Mouse (Mus musculus) hindbrain, embryonic 13.5 days (tissue): ENCODE measurements around the gene Canx. TPM values are rescaled to one million over a fixed set of nuclear protein-coding genes. Genes with fewer than 3 reads are reported as not detected.
"Not testable (repeated sequence)": the region's sequence is repeated elsewhere in the genome, so short reads cannot be mapped to it uniquely, and the experiment has no call there.

Source experiments
- ATAC-seq: fragments of 200-750 bp; cut with Nextera tagmentation; 2 replicates; pipeline ENCODE4 v1.8.0; 2017; ENCODE audit warnings: moderate TSS enrichment; ENCODE audit not compliant: low FRiP score
- H3K27ac ChIP-seq: fragments of 300-500 bp; sonication (generic); 2 replicates; pipeline ENCODE4 v1.5.1; 2015; ENCODE audit warnings: inconsistent platforms, mild to moderate bottlenecking, moderate library complexity
- H3K27me3 ChIP-seq: fragments of 300-500 bp; sonication (generic); 2 replicates; pipeline ENCODE4 v1.6.1; 2015; ENCODE audit warnings: mild to moderate bottlenecking, inconsistent platforms
- H3K36me3 ChIP-seq: fragments of 300-500 bp; sonication (generic); 2 replicates; pipeline ENCODE4 v1.6.1; 2015; ENCODE audit warnings: mild to moderate bottlenecking, inconsistent platforms
- H3K4me1 ChIP-seq: fragments of 300-500 bp; sonication (generic); replicated peaks from 2 replicates; pipeline ENCODE4 v1.6.1; 2015; ENCODE audit warnings: inconsistent platforms
- H3K4me2 ChIP-seq: fragments of 300-500 bp; sonication (generic); 2 replicates; pipeline ENCODE4 v1.6.1; 2015; ENCODE audit warnings: inconsistent platforms, mild to moderate bottlenecking, moderate library complexity
- H3K4me3 ChIP-seq: fragments of 300-500 bp; sonication (generic); 2 replicates; pipeline ENCODE4 v1.5.1; 2015; ENCODE audit warnings: mild to moderate bottlenecking, inconsistent platforms
- H3K9ac ChIP-seq: fragments of 300-500 bp; sonication (generic); 2 replicates; pipeline ENCODE4 v1.6.1; 2015; ENCODE audit warnings: mild to moderate bottlenecking, inconsistent platforms
- H3K9me3 ChIP-seq: fragments of 300-500 bp; sonication (generic); 2 replicates; pipeline ENCODE4 v1.6.1; 2016; ENCODE audit warnings: inconsistent platforms
- WGBS: fragments of 180-500 bp; shearing (Covaris S2); methylation state at CpG from one replicate; pipeline ENCODE4 v1.1.7; 2015; 5-methylcytosine and 5-hydroxymethylcytosine counted together
- polyA plus RNA-seq: library from polyadenylated mRNA; unstranded; fragments of >200 nt; fragmentation: Nextera tagmentation; extraction: Ambion mirVana; gene quantifications from 2 replicates; pipeline ENCODE4 v1.2.1, GENCODE M21; 2015

Canx gene
- polyA plus RNA-seq: 265 and 269 TPM in 2 replicates

DNA sequence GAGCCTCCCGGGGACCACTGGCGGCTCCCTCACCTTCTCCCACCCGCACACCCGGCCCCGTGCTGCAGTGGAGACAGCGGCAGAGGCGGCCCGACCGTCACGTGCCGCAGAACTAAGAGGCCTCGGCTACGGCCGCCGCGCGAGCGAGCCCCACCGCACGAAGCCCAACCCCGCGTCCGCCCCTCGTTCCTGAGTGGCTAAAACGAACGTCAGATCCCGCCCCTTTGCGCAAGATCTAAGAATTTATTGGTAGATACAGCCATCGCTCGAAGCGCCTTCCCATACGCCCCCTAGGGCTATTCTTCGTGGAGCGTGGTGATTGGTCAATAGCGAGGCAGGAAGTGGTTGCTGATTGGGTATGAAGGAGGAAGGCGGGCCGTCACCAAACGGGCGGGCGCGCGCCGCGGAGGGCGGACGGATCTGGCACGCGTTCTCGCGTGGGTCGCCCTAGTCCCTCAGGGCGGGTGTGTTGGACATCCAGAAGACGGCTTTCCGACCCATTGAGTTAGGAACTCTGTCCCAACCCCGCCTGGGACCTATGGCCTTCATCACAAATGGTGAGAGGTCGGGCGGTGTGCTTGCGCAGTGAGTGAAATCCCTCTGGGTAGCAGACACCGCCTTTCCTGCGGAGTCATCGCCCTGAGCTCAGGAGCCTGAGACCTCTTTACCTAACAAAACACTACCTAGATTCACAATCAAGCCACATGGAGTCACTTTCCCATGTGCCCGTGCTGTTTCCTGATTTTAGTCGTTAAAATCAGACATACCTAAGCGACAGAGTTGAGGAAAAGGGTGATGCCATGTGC lies at the start of gene Canx:
Gene Canx, minus strand, starts transcription at position 178 of the 806 bp plus-strand sequence.
- no peaks in the 10 kb centered on the region for H3K27me3 ChIP-seq
- H3K4me1 ChIP-seq: peaks cover 44% of the 10 kb centered on the region
- WGBS: under 1% methylated on average over 64 of the region's 64 CpGs
- peak within 1 kb of the TSS; percentile 78 for H3K4me3 ChIP-seq
- ATAC-seq: peak; percentile 99
- peak within 1 kb of the TSS; percentile 96 for H3K9ac ChIP-seq
- peak within 1 kb of the TSS; percentile 71 for H3K4me2 ChIP-seq
- H3K9me3 ChIP-seq: no peaks in the 10 kb centered on the region
- peak within 1 kb of the TSS; percentile 94 for H3K27ac ChIP-seq
- no peaks in the 10 kb centered on the region for H3K36me3 ChIP-seq

- H3K9me3 ChIP-seq: no peaks in the 10 kb centered on the region
- H3K4me3 ChIP-seq: no peak overlapping the region
- whole genome bisulfite sequencing: 91% methylated on average over 13 of the region's 13 CpGs
- no peak overlapping the region for H3K4me2 ChIP-seq
- no peak overlapping the region for H3K27ac ChIP-seq
- peaks cover 4% of the 10 kb centered on the region for H3K36me3 ChIP-seq
- H3K4me1 ChIP-seq: peaks cover 31% of the 10 kb centered on the region
- H3K9ac ChIP-seq: no peak overlapping the region
- no peak for ATAC-seq
- no peaks in the 10 kb centered on the region for H3K27me3 ChIP-seq
These were observed 49.0 kb upstream of the Canx start for GRCm38 (mm10) chr11:50374286-50375015.

- no peak for ATAC-seq
- Histone ChIP-seq H3K27ac (no peak overlapping the region), H3K9ac (no peak overlapping the region), H3K27me3 (no peaks in the 10 kb centered on the region), H3K4me2 (no peak overlapping the region), H3K4me3 (no peak overlapping the region), H3K36me3 (no peaks in the 10 kb centered on the region), H3K9me3 (no peaks in the 10 kb centered on the region), H3K4me1 (peaks cover 23% of the 10 kb centered on the region)
- 83% methylated on average over 1 of the region's 1 CpGs for WGBS
These were observed 48.1 kb upstream of the Canx start for GRCm38 (mm10) chr11:50373621-50374020.

DNA sequence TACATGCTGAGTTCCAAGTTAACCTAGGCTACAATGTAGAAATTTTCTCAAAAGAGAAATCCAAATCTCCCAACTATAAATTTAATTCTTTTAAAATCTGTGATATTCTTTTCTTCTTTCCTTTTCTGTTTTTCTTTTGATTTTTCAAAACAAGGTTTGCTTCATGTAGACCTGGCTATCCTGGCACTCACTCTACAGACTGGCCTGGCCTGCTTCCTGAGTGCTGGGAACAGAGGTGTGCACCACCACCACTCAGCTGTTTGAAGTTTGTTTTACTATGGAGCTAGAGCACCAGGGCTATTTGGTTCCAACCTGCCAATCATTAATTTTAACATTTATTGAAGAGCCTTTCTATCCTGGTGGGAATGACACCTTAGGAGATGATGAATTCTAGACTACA lies 47.6 kb upstream of the Canx start:
- Histone ChIP-seq H3K27ac (no peak overlapping the region), H3K4me2 (no peak overlapping the region), H3K9ac (no peak overlapping the region), H3K27me3 (no peaks in the 10 kb centered on the region), H3K4me3 (no peak overlapping the region), H3K4me1 (peaks cover 23% of the 10 kb centered on the region), H3K36me3 (no peaks in the 10 kb centered on the region), H3K9me3 (no peaks in the 10 kb centered on the region)
- no peak for ATAC-seq

DNA sequence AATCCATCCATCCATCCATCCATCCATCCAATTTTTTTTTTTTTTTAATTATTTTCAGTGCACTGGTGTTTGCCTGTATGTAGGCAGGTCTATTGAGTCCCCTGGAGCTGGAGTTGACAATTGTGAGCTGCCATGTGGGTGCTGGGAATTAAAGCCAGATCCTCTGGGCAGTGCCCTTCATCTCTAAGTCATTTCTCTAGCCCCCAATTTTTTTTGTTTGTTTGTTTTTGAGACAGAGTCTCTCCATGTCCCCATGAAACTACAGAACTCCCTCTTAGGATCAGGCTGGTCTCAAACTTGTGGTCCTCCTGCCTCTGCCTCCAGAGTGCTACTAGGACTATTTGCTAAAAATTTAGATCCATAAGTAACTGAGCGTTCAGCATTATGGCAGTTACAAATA lies 46.4 kb upstream of the Canx start:
- H3K4me1 ChIP-seq: peaks cover 23% of the 10 kb centered on the region
- no peak for ATAC-seq
- H3K27ac ChIP-seq: peak overlapping the region; percentile 95
- WGBS: 92% methylated on average over 1 of the region's 1 CpGs
- no peaks in the 10 kb centered on the region for H3K36me3 ChIP-seq
- H3K4me2 ChIP-seq: peak overlapping the region; percentile 60
- 0 out of 2 replicates have a peak, but pooled peaks cover 5% of the 10 kb centered on the region for H3K27me3 ChIP-seq
- H3K4me3 ChIP-seq: peak overlapping the region; percentile 39
- peak overlapping the region; percentile 79 for H3K9ac ChIP-seq
- no peaks in the 10 kb centered on the region for H3K9me3 ChIP-seq

DNA sequence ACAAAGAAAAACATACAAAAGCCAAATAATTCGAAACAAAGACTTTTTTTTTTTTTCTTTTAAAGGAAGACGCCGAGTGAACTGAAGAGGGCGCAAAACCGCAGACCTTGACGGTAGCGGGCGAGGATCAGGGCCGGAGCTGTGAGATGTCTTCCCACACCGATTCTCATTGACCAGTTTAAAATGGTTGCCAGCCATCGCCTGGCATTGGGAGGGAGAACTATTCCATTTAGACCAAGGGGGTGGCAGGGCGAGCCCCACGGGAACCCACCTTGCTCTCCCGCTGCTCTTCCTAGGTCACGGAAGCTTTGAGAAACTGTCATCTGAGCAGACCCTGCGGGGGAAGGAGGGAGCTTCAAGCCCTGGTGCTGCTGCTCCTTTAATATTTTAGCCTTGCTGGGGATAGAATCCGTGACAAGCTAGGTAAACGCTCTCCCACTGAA lies 45.9 kb upstream of the Canx start:
- WGBS: 1% methylated on average over 18 of the region's 18 CpGs

GRCm38 (mm10) chr11:50370969-50371368 lies 45.5 kb upstream of the Canx start:
- Histone ChIP-seq H3K9me3 (no peaks in the 10 kb centered on the region), H3K36me3 (no peaks in the 10 kb centered on the region), H3K9ac (peak overlapping the region; percentile 79; the same call in 1 of the 2 replicates), H3K4me3 (peak overlapping the region; percentile 39; the same call in 1 of the 2 replicates), H3K27me3 (0 out of 2 replicates have a peak, but pooled peaks cover 5% of the 10 kb centered on the region), H3K4me1 (peaks cover 15% of the 10 kb centered on the region), H3K4me2 (peak overlapping the region; percentile 60), H3K27ac (peak overlapping the region; percentile 95)
- ATAC-seq: peak; percentile 67; the same call in 1 of the 2 replicates
- WGBS: 56% methylated on average over 4 of the region's 4 CpGs

More for the DNA sequence above, 45.9 kb upstream of the Canx start:
- Histone ChIP-seq H3K9ac (peak overlapping the region; percentile 79), H3K27ac (peak overlapping the region; percentile 95), H3K36me3 (no peaks in the 10 kb centered on the region), H3K4me3 (peak overlapping the region; percentile 39), H3K4me1 (peaks cover 19% of the 10 kb centered on the region), H3K4me2 (peak overlapping the region; percentile 60), H3K27me3 (0 out of 2 replicates have a peak, but pooled peaks cover 5% of the 10 kb centered on the region), H3K9me3 (no peaks in the 10 kb centered on the region)
- ATAC-seq: peak; percentile 73; the same call in 1 of the 2 replicates

- no peak overlapping the region for H3K9ac ChIP-seq
- no peak overlapping the region for H3K4me3 ChIP-seq
- no peak overlapping the region for H3K4me2 ChIP-seq
- WGBS: 92% methylated on average over 5 of the region's 5 CpGs
- H3K9me3 ChIP-seq: no peaks in the 10 kb centered on the region
- no peak overlapping the region for H3K27ac ChIP-seq
- no peaks in the 10 kb centered on the region for H3K36me3 ChIP-seq
- H3K27me3 ChIP-seq: 0 out of 2 replicates have a peak, but pooled peaks cover 7% of the 10 kb centered on the region
- ATAC-seq: no peak
- H3K4me1 ChIP-seq: peaks cover 15% of the 10 kb centered on the region
These were observed 44.0 kb upstream of the Canx start for GRCm38 (mm10) chr11:50369360-50369911.

GRCm38 (mm10) chr11:50367531-50367930 lies 42.1 kb upstream of the Canx start:
- 94% methylated on average over 9 of the region's 9 CpGs for WGBS
- H3K4me2 ChIP-seq: no peak overlapping the region
- H3K4me1 ChIP-seq: peaks cover 15% of the 10 kb centered on the region
- no peak for ATAC-seq
- H3K36me3 ChIP-seq: no peaks in the 10 kb centered on the region
- H3K27me3 ChIP-seq: 0 out of 2 replicates have a peak, but pooled peaks cover 7% of the 10 kb centered on the region
- H3K9ac ChIP-seq: no peak overlapping the region
- no peak overlapping the region for H3K4me3 ChIP-seq
- no peak overlapping the region for H3K27ac ChIP-seq
- H3K9me3 ChIP-seq: no peaks in the 10 kb centered on the region

DNA sequence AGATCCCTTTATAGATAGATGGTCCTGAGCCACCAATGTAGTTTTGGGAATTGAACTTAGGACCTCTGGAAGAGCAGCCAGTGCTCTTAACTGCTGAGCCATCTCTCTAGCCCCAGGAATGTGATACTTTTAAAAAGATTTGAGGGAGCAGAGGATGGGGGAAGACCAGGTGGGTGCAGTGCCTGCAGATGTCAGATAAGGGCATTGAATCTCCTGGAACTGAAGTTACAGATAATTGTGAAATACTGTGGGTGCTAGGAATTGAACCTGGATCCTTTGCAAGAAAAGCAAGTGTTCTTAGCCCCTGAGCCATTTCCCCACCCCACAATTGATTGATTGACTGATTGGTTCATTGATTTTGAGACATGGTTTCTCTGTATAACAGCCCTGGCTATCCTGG lies 39.8 kb upstream of the Canx start:
- Histone ChIP-seq H3K27ac (no peak overlapping the region), H3K4me2 (no peak overlapping the region), H3K4me1 (no peaks in the 10 kb centered on the region), H3K9ac (no peak overlapping the region), H3K4me3 (no peak overlapping the region), H3K36me3 (no peaks in the 10 kb centered on the region), H3K9me3 (no peaks in the 10 kb centered on the region), H3K27me3 (peaks cover 13% of the 10 kb centered on the region; the same call in 1 of the 2 replicates)
- ATAC-seq: no peak

- no peaks in the 10 kb centered on the region for H3K9me3 ChIP-seq
- no peaks in the 10 kb centered on the region for H3K36me3 ChIP-seq
- no peak overlapping the region for H3K4me3 ChIP-seq
- 0 out of 2 replicates have a peak, but pooled peaks cover 2% of the 10 kb centered on the region for H3K4me1 ChIP-seq
- peaks cover 15% of the 10 kb centered on the region; the same call in 1 of the 2 replicates for H3K27me3 ChIP-seq
- H3K27ac ChIP-seq: no peak overlapping the region
- H3K9ac ChIP-seq: no peak overlapping the region
- 12% methylated on average over 4 of the region's 4 CpGs for WGBS
- peak; percentile 61; the same call in 1 of the 2 replicates for ATAC-seq
- H3K4me2 ChIP-seq: no peak overlapping the region
These were observed 39.1 kb upstream of the Canx start for GRCm38 (mm10) chr11:50364548-50364947.

GRCm38 (mm10) chr11:50361282-50361681 lies 35.8 kb upstream of the Canx start:
- H3K27ac ChIP-seq, H3K4me2 ChIP-seq, H3K36me3 ChIP-seq, H3K4me1 ChIP-seq, ATAC-seq, H3K4me3 ChIP-seq, H3K9ac ChIP-seq, H3K9me3 ChIP-seq: not testable (repeated sequence)
- 90% methylated on average over 1 of the region's 1 CpGs for WGBS
- H3K27me3 ChIP-seq: peaks cover 26% of the 10 kb centered on the region
